Mouse (Mus musculus) Patski (cell line): ENCODE data around the gene Eif2s2. TPM values are rescaled to one million over a fixed set of nuclear protein-coding genes. Genes with fewer than 3 reads are reported as not detected.
"Not testable (repeated sequence)": the region's sequence is repeated elsewhere in the genome, so short reads cannot be mapped to it uniquely, and the experiment has no call there.

Source experiments
- ATAC-seq: fragments of 100-300 bp; one replicate; pipeline ENCODE4 v1.8.0; 2021
- CTCF ChIA-PET: fragments of 350-600 bp; sonication (Branson Sonifier 250); formaldehyde crosslinking; loops from one replicate; lab custom pipeline; 2022; ENCODE audit warnings: inconsistent platforms; lab: Charles Lee
- POLR2A ChIA-PET: fragments of 350-600 bp; sonication (Branson Sonifier 250); formaldehyde crosslinking; loops from one replicate; lab custom pipeline; 2022; ENCODE audit warnings: antibody characterized with exemption, inconsistent platforms; lab: Charles Lee
- DNase-seq: peaks from one replicate; pipeline ENCODE4 v3.0.0-alpha.2; 2011; ENCODE audit warnings: low read depth, low spot score
- H3K27me3 ChIP-seq: fragments of 371-371 bp; one replicate; pipeline ENCODE4 v1.5.1; 2021
- CTCF ChIP-seq: fragments of 100-300 bp; IDR thresholded peaks from one replicate; pipeline ENCODE4 v1.5.1; 2021
- in situ Hi-C: fragments of 300-500 bp; cut with MboI; formaldehyde crosslinking; loops from 3 replicates; pipeline ENCODE4 v1.11.1; 2018; ENCODE audit warnings: low pct_unique_long_range_greater_than_20kb, mixed read lengths
- polyA plus RNA-seq: library from polyadenylated mRNA; unstranded; gene quantifications from one replicate; pipeline ENCODE4 v1.2.3, GENCODE M21; 2021

Eif2s2 gene
- polyA plus RNA-seq, 1 experiment from 2014 or later = 175 TPM

DNA sequence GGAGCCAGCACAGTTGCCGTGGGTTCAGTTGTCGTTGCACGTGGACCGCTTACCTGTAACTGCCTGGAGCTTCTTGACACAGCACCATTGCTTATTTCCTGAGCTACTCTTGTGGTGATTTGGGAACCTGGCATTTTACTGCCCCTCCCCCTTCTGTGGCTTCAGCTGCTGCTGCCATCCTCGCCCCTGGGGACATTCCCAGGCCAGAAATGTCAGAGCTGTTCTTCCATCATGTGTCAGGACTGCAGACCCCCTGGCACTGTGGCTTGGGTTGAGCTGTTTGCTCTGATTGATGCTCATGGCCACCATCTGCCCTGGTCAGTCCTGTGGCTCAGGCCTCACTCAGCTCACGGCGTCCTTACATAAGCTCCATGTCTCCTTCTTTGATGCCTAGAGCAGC is 28.2 kb upstream of the Eif2s2 start:
- ChIA-PET CTCF (no interaction called here), POLR2A (no interaction called here)
- ATAC-seq = no peak
- in situ Hi-C loops = no loop called here
- no peak for TF ChIP-seq CTCF
- peaks cover 8% of the 10 kb centered on the region for H3K27me3 ChIP-seq
- no peak for DNase-seq

DNA sequence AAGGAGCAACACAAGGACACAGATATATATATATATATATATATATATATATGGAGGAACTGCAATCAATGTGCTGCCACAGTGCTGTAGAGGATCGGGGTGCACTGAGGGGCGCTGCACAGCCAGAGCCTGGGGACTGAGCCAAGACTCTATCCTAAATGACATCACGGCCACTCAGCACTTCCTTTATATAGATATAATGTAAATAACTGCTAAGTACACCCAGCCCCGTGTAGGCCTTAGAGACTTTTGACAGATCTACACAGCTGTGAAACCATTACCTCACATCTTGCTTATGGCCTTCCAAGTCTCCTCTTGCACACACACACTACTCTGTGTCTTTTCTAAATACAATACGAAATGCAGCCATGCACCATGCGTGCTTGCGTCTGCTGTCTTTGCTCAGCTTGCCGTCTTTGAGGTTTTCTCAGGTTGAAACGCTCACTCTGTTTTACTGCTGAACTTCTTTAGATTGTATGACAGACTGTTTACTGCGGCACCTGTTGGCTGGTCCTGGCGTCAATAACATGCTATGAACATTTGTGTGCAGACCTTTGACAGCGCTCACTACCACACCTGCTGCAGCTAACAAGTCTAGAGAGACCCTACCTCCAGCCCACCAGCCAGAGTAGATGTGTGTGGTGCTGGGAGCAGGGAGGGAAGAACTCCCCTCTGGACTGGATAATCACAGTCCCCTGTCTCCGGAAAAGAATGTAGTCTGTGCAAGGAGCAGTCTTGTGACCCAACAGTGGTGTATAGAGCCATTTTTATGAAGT is 25.3 kb upstream of the Eif2s2 start:
- ATAC-seq (no peak), DNase-seq (no peak)
- in situ Hi-C loops = loop anchor here (5.0 kb wide), 1 partner anchor 54 kb away; no protein-coding TSS in a partner anchor
- TF ChIP-seq CTCF = no peak
- CTCF ChIA-PET = no interaction called here
- H3K27me3 ChIP-seq = peaks cover 4% of the 10 kb centered on the region
- POLR2A ChIA-PET = no interaction called here

DNA sequence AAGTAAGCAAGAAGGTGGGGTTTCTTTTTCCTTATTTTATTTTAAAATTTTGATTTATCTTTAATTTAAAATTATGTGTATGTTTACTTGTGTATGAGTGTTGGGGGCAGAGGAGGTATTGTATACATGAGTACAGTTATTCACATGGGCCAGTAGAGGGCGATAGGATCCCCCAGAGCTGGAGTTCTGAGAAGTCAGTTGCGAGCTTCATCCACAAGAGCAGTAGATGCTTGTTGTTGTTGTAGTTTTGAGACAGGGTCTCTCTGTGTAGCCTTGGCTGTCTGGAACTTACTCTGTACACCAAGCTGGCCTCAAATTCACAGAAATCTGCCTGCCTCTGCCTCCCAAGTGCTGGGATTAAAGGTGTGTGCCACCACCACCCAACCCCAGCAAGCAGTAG is 23.8 kb upstream of the Eif2s2 start:
- no peak for ATAC-seq
- ChIA-PET CTCF (interaction anchor here (0.9 to 1.5 kb wide), 4 partner anchors 9 to 23 kb away, joined by 3 to 5 read pairs (median 3); no protein-coding TSS in a partner anchor), POLR2A (no interaction called here)
- in situ Hi-C loops = loop anchor here (5.0 kb wide), 1 partner anchor 56 kb away; no protein-coding TSS in a partner anchor
- TF ChIP-seq CTCF = peak; percentile 48
- peaks cover 4% of the 10 kb centered on the region for H3K27me3 ChIP-seq
- DNase-seq = no peak

DNA sequence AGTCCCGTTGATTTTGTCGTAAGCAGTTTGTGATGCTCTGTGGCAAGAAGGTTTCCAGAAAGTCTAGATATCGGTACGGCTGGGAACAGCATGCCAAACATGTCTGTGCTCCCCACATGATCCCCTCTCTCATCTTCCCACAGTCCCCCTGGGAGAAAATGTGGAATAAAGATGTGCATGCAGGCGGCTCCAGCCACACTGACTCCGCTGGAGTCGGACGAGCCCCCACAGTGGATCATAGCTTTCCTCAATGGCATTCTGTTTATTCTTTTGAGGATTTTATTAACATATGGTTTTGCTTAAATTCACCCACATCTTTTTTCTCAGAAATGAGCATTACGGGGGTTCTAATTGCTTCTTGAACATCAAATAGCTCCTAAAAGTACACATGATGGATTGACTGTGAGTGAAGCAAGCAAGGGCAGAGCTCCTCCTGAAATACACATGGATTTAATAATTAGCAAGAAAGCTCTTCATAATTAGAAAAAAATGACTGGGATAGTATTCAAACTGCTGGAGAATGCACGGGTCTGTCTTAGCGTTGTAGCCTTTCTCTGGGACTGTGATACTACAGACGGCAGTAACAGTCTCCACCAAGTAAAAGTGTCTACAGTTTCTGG is 23.3 kb upstream of the Eif2s2 start:
- in situ Hi-C loops = loop anchor here (5.0 kb wide), 1 partner anchor 56 kb away; no protein-coding TSS in a partner anchor
- ATAC-seq = no peak
- ChIA-PET POLR2A (no interaction called here), CTCF (interaction anchor here (0.9 to 1.5 kb wide), 4 partner anchors 9 to 24 kb away, joined by 3 to 5 read pairs (median 3); no protein-coding TSS in a partner anchor)
- TF ChIP-seq CTCF = no peak
- no peak for DNase-seq
- H3K27me3 ChIP-seq = peaks cover 4% of the 10 kb centered on the region

DNA sequence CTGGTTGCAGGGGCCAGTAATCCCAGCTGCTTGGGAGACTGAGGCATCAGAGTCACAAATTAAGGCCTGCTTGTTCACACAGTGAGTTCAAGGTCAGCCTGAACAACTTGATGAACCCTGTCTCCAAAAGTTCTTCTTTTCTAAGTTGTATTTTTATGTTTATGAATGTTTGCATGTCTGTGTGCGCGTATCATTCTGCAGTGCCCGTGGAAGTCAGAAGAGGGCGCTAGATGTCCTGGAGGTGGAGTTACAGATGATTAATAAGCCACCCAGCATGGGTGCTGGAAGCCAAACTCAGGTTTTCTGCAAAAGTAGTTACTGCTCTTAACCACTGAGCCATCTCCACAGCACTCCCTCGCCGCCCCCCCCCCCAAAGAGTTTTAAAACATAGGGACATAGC is 17.1 kb upstream of the Eif2s2 start:
- ChIA-PET CTCF (interaction anchor here (1.0 kb wide), 1 partner anchor 16 kb away, joined by 4 read pairs; no protein-coding TSS in a partner anchor), POLR2A (no interaction called here)
- no peak for DNase-seq
- peak; percentile 41 for TF ChIP-seq CTCF
- in situ Hi-C loops = no loop called here
- no peak for ATAC-seq
- H3K27me3 ChIP-seq = no peaks in the 10 kb centered on the region

DNA sequence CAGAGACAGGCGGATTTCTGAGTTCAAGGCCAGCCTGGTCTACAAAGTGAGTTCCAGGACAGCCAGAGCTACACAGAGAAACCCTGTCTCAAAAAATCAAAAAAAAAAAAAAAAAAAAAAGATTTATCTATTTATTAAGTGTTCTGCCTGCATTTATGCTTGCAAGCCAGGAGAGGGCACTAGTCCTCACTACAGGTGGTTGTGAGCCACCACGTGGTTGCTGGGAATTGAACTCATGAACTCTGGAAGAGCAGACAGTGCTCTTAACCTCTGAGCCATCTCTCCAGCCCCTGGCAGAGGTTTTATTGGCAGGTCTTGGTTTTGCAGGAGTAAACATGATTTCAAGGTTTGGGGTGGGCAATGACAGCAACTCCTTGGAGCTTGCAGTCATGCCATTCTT is 15.5 kb upstream of the Eif2s2 start:
- POLR2A ChIA-PET, DNase-seq, CTCF ChIA-PET, H3K27me3 ChIP-seq, in situ Hi-C loops, ATAC-seq: not testable (repeated sequence)
- peak; percentile 19 for TF ChIP-seq CTCF

DNA sequence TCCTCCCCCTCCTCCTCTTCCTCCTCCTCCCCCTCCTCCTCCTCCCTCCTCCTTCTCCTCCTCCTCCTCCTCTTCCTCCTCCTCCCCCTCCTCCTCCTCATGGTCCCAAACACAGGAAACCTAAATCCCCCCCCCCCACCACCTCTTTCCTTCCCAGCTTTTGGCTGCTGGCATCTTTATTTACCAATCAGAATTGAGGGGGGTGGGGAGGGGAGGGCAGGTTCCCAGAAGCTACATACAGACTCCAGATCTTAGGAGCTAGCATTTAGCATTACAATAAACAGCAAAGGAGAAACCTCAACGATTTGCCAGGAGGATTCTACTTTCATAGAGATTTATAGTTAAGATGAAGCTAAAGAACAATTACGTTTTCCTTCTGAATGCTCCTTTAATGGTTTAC is 13.1 kb upstream of the Eif2s2 start:
- in situ Hi-C loops = no loop called here
- ATAC-seq (no peak), DNase-seq (no peak)
- H3K27me3 ChIP-seq = no peaks in the 10 kb centered on the region
- POLR2A ChIA-PET = interaction anchor here (0.6 kb wide), 1 partner anchor 167 kb away, joined by 3 read pairs; no protein-coding TSS in a partner anchor
- CTCF ChIA-PET = no interaction called here
- TF ChIP-seq CTCF = no peak

DNA sequence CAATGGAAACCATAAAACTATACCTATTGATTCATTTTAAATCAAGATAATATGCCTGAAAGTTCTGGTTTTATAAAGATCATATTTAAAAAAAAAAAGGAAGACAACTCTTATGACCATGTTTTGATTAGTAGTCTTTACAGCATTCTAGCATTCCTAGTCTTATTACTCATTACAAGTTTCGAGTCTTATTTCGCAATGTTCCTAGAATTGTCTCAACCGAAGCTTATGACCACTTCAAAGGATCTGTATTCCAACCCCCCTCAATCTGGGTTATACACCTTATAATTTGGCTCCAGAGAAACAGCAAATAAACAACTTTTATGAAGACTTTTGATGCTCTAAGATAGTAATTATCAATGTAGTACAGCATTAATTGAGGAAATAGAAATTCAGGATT is 9.4 kb upstream of the Eif2s2 start:
- no peak for TF ChIP-seq CTCF
- peaks cover 6% of the 10 kb centered on the region for H3K27me3 ChIP-seq
- no peak for ATAC-seq
- in situ Hi-C loops = loop anchor here (5.0 kb wide), 1 partner anchor 145 kb away; no protein-coding TSS in a partner anchor
- ChIA-PET POLR2A (no interaction called here), CTCF (no interaction called here)
- peak; percentile 39 for DNase-seq

DNA sequence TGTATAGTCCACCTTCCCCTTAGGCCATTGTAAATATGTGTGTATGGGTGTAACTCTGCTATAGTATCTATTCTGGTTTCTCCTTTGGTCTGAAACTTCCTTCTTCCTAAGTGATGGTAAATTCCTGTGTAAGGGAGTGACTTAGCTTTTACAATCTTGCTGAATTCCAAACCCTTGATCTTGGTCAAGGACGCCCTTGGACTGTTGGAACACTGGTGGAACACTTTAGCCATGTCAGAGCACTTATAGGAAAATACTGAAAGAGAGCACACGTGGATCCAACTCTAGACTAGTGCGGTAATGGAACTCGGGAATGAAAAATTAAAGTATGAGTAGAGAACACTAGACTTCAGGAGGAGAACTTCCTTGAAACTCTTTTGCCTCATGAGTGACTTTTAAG is 6.7 kb upstream of the Eif2s2 start:
- H3K27me3 ChIP-seq, CTCF ChIA-PET, POLR2A ChIA-PET, in situ Hi-C loops, DNase-seq, ATAC-seq: not testable (repeated sequence)

DNA sequence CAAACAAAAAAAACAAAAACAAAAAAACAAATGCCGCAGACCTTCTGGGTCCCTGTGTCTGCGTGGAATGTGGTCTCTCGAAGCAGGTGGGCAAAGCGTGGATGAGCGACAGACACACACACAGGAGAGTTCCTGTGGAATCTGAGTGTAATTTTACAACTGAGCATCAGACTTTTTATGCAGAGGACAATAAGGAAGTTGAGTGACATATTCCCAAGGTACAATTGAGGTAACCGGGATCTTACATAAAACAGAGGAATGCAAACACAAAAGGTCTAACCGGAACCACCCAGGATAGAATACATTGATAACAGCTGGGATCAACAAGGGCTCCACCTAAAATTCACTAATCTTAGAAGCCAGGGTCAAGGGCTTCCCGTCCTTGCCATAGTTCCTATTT is 6.3 kb upstream of the Eif2s2 start:
- H3K27me3 ChIP-seq, CTCF ChIA-PET, ATAC-seq, DNase-seq, POLR2A ChIA-PET, in situ Hi-C loops: not testable (repeated sequence)

DNA sequence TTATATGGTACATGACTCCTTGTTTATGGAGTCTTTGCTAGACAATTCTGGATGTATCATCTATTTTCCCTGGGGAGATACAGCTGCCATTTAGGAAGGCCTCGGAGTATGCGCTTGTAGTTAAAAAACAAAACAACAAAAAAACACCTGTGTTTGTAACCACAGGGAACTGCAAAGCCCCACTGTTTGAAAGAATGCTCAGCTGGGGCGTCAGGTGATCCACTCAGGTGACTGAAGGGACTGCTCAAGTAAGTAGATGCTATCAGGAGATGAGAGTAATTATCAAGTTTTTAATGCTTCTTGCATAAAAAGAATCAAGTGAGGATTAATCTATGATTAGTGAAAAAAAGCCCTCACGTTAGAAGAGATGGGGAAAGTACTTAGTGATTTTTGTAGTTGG is 813 bp upstream of the Eif2s2 start:
- CTCF ChIA-PET = interaction anchor here (1.7 kb wide), 1 partner anchor 240 kb away, joined by 3 read pairs; the partner anchor contains the start of gene Itch
- peaks cover 8% of the 10 kb centered on the region for H3K27me3 ChIP-seq
- in situ Hi-C loops = no loop called here
- DNase-seq = no peak
- ATAC-seq = no peak
- TF ChIP-seq CTCF = no peak
- POLR2A ChIA-PET = no interaction called here
